Comparison of ENCODE assay signal across 8 mouse cellular contexts in genomic region chr9:63031011-63031782, GRCm38 (mm10). TPM values are rescaled to one million over a fixed set of nuclear protein-coding genes. Genes with fewer than 3 reads are reported as not detected.
DNase-seq lines count a peak whose midpoint lies in the region; ATAC-seq and TF ChIP-seq lines count a peak whose summit lies in the region.

No protein-coding gene starts in this region.

- H3K27me3 ChIP-seq in heart, embryonic 11.5 days (ENCODE audit: control insufficient read depth, insufficient read depth, low read length), result no peaks in the 10 kb centered on the region
- no peaks in the 10 kb centered on the region for H3K27me3 ChIP-seq in hindbrain, embryonic 13.5 days

- no peaks in the 10 kb centered on the region for H3K36me3 ChIP-seq in heart, embryonic 11.5 days (ENCODE audit: control insufficient read depth, insufficient read depth, low read length)
- H3K36me3 ChIP-seq in hindbrain, embryonic 13.5 days, result no peaks in the 10 kb centered on the region

- H3K4me3 ChIP-seq in heart, embryonic 11.5 days (ENCODE audit: low read depth, low read length), result no peak overlapping the region
- H3K4me3 ChIP-seq in gastrocnemius, adult 2 months, result peak overlapping the region; percentile 47
- no peak overlapping the region for H3K4me3 ChIP-seq in hindbrain, embryonic 13.5 days

- intact Hi-C loops in gastrocnemius, adult 2 months (cut with DNase I), result no loop called here

- WGBS in heart, embryonic 11.5 days (ENCODE audit: insufficient replicate concordance), result 71% methylated on average over 13 of the region's 13 CpGs
- 74% methylated on average over 13 of the region's 13 CpGs for WGBS in hindbrain, embryonic 13.5 days

- H3K9me3 ChIP-seq in heart, embryonic 11.5 days (replicated peaks; ENCODE audit: control insufficient read depth, low read length), result no peaks in the 10 kb centered on the region
- H3K9me3 ChIP-seq in hindbrain, embryonic 13.5 days, result no peaks in the 10 kb centered on the region

- no peak overlapping the region for H3K27ac ChIP-seq in heart, embryonic 11.5 days (ENCODE audit: low read depth, low read length)
- H3K27ac ChIP-seq in gastrocnemius, adult 2 months, result peak overlapping the region; percentile 76
- no peak overlapping the region for H3K27ac ChIP-seq in hindbrain, embryonic 13.5 days

- no peaks in the 10 kb centered on the region for H3K4me1 ChIP-seq in heart, embryonic 11.5 days (ENCODE audit: control insufficient read depth, insufficient read depth, low read length)
- H3K4me1 ChIP-seq in hindbrain, embryonic 13.5 days (replicated peaks), result no peaks in the 10 kb centered on the region

- ATAC-seq in heart, embryonic 11.5 days (replicated peaks; ENCODE audit: insufficient number of reproducible peaks, low FRiP score, low TSS enrichment), result no peak
- ATAC-seq in megakaryocyte, adult 5-6 weeks (ENCODE audit: poor library complexity, severe bottlenecking), result peak; percentile 97
- no peak for ATAC-seq in hindbrain, embryonic 13.5 days (ENCODE audit: low FRiP score)

- DNase-seq in heart, adult 11 months, result peak; percentile 99
- peak; percentile 76 for DNase-seq in adrenal gland, postnatal 14 days
- peak; percentile 90 for DNase-seq in gastrocnemius, adult 2 months
- peak; percentile 50 to 67 for DNase-seq in kidney, postnatal 25 days
- DNase-seq in urinary bladder, adult 2 months (ENCODE audit: low spot score), result peak; percentile 24

- no peak overlapping the region for H3K4me2 ChIP-seq in heart, embryonic 11.5 days
- H3K4me2 ChIP-seq in hindbrain, embryonic 13.5 days, result no peak overlapping the region

- TF ChIP-seq CTCF in gastrocnemius, adult 2 months (IDR thresholded peaks at IDR 0.05), result no peak

- no peak overlapping the region for H3K9ac ChIP-seq in heart, embryonic 11.5 days (ENCODE audit: low read depth, low read length)
- H3K9ac ChIP-seq in hindbrain, embryonic 13.5 days, result no peak overlapping the region

RNA-seq across cellular contexts. Expression of gene Pias1, which starts 43.5 kb away (rescaled TPM):
- 43.7 and 45.3 TPM in 2 replicates for polyA plus RNA-seq in heart, embryonic 11.5 days (2014; fragmentation: Nextera tagmentation; extraction: Ambion mirVana)
- total RNA-seq in adrenal gland, postnatal 14 days (2021), result 26.0 and 33.5 TPM in 2 replicates
- total RNA-seq in gastrocnemius, adult 2 months (2021), result 10 to 100 TPM; 19.6 to 20.4 TPM
- 92.7 and 96.1 TPM in 2 replicates for total RNA-seq in megakaryocyte, adult 5-6 weeks (2015)
- 43.3 and 47.9 TPM in 2 replicates for total RNA-seq in megakaryocyte, adult 5-6 weeks (2017)
- 22.4 and 23.5 TPM in 2 replicates for polyA plus RNA-seq in urinary bladder, adult 2 months (2012; rRNA removed)
- 64.9 and 68.2 TPM in 2 replicates for polyA plus RNA-seq in hindbrain, embryonic 13.5 days (2015; fragmentation: Nextera tagmentation; extraction: Ambion mirVana)

Comparison
In these comparisons a context has a peak if more than half of its experiments do, and no peak if none do; other contexts are left out.
1. DNase-seq: peak in every context shown above with its lines; median percentile 99 in heart, adult 11 months; 90 in gastrocnemius, adult 2 months; 76 in adrenal gland, postnatal 14 days; 58 in kidney, postnatal 25 days; 24 in urinary bladder, adult 2 months.